Mouse (Mus musculus): ENCODE data around the gene Ermap. TPM values are rescaled to one million over a fixed set of nuclear protein-coding genes. Genes with fewer than 3 reads are reported as not detected.

Gene Ermap
- total and polyA plus RNA-seq, 2 experiments from 2014 or later, result 0.37 to 0.48 TPM

- Histone ChIP-seq H3K36me3 (ENCODE audit: insufficient read depth, low read length) (peaks cover 34% of the 10 kb centered on the region), H3K9me3 (ENCODE audit: low read length) (no peaks in the 10 kb centered on the region), H3K4me2 (ENCODE audit: low read depth, low read length) (no peak overlapping the region), H3K27ac (no peak overlapping the region), H3K9ac (replicated peaks; ENCODE audit: low read length) (no peak overlapping the region), H3K4me3 (ENCODE audit: low read length) (no peak overlapping the region), H3K27me3 (ENCODE audit: insufficient read depth, low read length) (no peaks in the 10 kb centered on the region), H3K4me1 (ENCODE audit: insufficient read depth, low read length) (no peaks in the 10 kb centered on the region)
- WGBS, result 81% methylated on average over 8 of the region's 8 CpGs
- no peak for TF ChIP-seq CTCF (IDR thresholded peaks at IDR 0.05; ENCODE audit: low read depth)
- ATAC-seq, result no peak
- DNase-seq (ENCODE audit: low spot score), result no peak
Observed at GRCm38 (mm10) chr4:119131189-119131910, 58.5 kb downstream of the Ermap start.

- ATAC-seq (no peak), DNase-seq (ENCODE audit: low spot score) (no peak)
- Histone ChIP-seq H3K4me3 (ENCODE audit: low read length) (no peak overlapping the region), H3K36me3 (ENCODE audit: insufficient read depth, low read length) (peaks cover 18% of the 10 kb centered on the region), H3K9me3 (ENCODE audit: low read length) (no peaks in the 10 kb centered on the region), H3K27me3 (ENCODE audit: insufficient read depth, low read length) (no peaks in the 10 kb centered on the region), H3K4me2 (ENCODE audit: low read depth, low read length) (no peak overlapping the region), H3K9ac (replicated peaks; ENCODE audit: low read length) (no peak overlapping the region), H3K27ac (no peak overlapping the region), H3K4me1 (ENCODE audit: insufficient read depth, low read length) (no peaks in the 10 kb centered on the region)
- 81% methylated on average over 1 of the region's 1 CpGs for WGBS
- no peak for TF ChIP-seq CTCF (IDR thresholded peaks at IDR 0.05; ENCODE audit: low read depth)
Observed at GRCm38 (mm10) chr4:119129096-119129495, 60.7 kb downstream of the Ermap start.

DNA sequence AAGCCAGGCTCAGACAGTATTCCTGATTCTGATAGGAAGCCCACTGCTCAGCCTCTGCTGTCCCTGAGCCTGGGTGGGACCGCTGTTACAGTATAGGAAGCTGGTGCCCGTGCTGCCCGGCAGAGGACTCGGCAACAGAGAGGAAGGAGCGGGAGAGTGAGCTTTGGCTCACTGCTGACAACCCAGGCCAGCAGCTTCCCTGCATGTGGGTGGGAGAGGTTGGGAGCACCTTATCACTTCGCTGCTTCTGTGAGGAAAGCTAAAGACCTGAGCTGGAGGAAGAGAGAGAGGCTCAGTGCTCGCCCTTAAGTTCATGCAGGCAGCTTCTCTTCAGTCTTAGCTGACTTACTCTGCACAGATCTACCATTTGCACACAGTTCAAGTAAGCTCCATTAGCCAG is 61.3 kb downstream of the Ermap start:
- Histone ChIP-seq H3K27me3 (ENCODE audit: insufficient read depth, low read length) (no peaks in the 10 kb centered on the region), H3K9ac (replicated peaks; ENCODE audit: low read length) (no peak overlapping the region), H3K4me2 (ENCODE audit: low read depth, low read length) (no peak overlapping the region), H3K27ac (no peak overlapping the region), H3K4me3 (ENCODE audit: low read length) (no peak overlapping the region), H3K9me3 (ENCODE audit: low read length) (no peaks in the 10 kb centered on the region), H3K36me3 (ENCODE audit: insufficient read depth, low read length) (peaks cover 15% of the 10 kb centered on the region), H3K4me1 (ENCODE audit: insufficient read depth, low read length) (no peaks in the 10 kb centered on the region)
- no peak for ATAC-seq
- 80% methylated on average over 7 of the region's 7 CpGs for WGBS
- TF ChIP-seq CTCF (IDR thresholded peaks at IDR 0.05; ENCODE audit: low read depth), result no peak
- DNase-seq (ENCODE audit: low spot score), result no peak

- TF ChIP-seq CTCF (IDR thresholded peaks at IDR 0.05; ENCODE audit: low read depth), result no peak
- H3K27ac ChIP-seq, result no peak overlapping the region
Observed at GRCm38 (mm10) chr4:119127229-119127628, 62.6 kb downstream of the Ermap start.

DNA sequence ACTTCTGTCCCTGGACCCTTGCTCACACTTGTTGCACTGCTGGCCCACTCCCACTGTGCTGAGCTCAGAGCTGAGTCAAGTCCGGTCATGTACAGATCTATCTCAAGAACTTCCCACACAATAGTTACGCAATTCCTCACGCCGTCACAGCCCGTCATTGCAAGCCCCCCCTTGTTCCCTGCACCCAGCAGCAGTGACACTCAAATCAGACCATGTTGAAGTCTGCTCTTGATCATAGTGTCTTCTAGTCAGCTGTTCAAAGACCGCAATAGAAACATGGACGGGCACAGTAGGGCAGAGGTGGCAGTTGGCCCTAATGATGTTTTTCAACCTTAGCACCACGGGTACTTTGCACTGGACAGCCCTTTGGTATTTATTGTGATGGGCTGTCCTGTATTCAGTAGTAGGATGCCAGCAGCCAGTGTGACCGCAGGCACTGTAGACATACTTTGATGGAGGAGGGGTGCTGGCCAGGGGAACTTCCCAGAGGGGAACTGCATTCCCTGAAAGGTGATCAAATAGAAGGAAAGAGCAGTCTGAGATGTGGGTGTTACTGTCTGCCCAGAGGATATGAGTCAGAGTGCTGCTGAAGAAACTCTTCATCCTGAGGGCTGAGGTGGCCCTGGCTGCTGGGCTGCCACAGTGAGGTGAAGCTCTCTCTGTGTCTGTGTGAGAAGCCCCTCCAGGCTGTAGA is 64.1 kb downstream of the Ermap start:
- Histone ChIP-seq H3K9ac (replicated peaks; ENCODE audit: low read length) (no peak overlapping the region), H3K9me3 (ENCODE audit: low read length) (no peaks in the 10 kb centered on the region), H3K4me1 (ENCODE audit: insufficient read depth, low read length) (no peaks in the 10 kb centered on the region), H3K36me3 (ENCODE audit: insufficient read depth, low read length) (peaks cover 5% of the 10 kb centered on the region; the same call in 1 of the 2 replicates), H3K27me3 (ENCODE audit: insufficient read depth, low read length) (no peaks in the 10 kb centered on the region), H3K4me2 (ENCODE audit: low read depth, low read length) (no peak overlapping the region), H3K4me3 (ENCODE audit: low read length) (no peak overlapping the region), H3K27ac (no peak overlapping the region)
- TF ChIP-seq CTCF (IDR thresholded peaks at IDR 0.05; ENCODE audit: low read depth), result no peak
- ATAC-seq (no peak), DNase-seq (ENCODE audit: low spot score) (no peak)
- 80% methylated on average over 9 of the region's 9 CpGs for WGBS

More at GRCm38 (mm10) chr4:119127229-119127628, 62.6 kb downstream of the Ermap start:
- DNase-seq (ENCODE audit: low spot score), result no peak
- Histone ChIP-seq H3K4me3 (ENCODE audit: low read length) (no peak overlapping the region), H3K4me1 (ENCODE audit: insufficient read depth, low read length) (no peaks in the 10 kb centered on the region), H3K9ac (replicated peaks; ENCODE audit: low read length) (no peak overlapping the region), H3K4me2 (ENCODE audit: low read depth, low read length) (no peak overlapping the region), H3K27me3 (ENCODE audit: insufficient read depth, low read length) (no peaks in the 10 kb centered on the region), H3K36me3 (ENCODE audit: insufficient read depth, low read length) (peaks cover 7% of the 10 kb centered on the region; the same call in 1 of the 2 replicates), H3K9me3 (ENCODE audit: low read length) (no peaks in the 10 kb centered on the region)
- WGBS, result 77% methylated on average over 6 of the region's 6 CpGs
- no peak for ATAC-seq

MicroRNAs within 50 kb of the gene (microRNA counts, 519-probe panel; counts per million panel counts)
- microRNA mmu-miR-1957, result not detected

Small RNAs within 50 kb of the gene (microRNA-seq; reads per million reads assigned to microRNA genes)
- gene Mir1957a, result 0 reads per million in 2 experiments

Other genes starting within 250 kb of the Ermap start
- gene Lao1, start 228.4 kb downstream of the Ermap start, total RNA-seq (2014; rRNA removed), result 0.07 and 0.58 TPM in 2 replicates
- 0.15 and 0.29 TPM in 2 replicates for gene Lao1, start 228.4 kb downstream of the Ermap start, polyA plus RNA-seq (2015; fragmentation: Nextera tagmentation; extraction: Ambion mirVana)
- gene Slc2a1, start 81.3 kb downstream of the Ermap start, total RNA-seq (2014; rRNA removed), result 119 and 120 TPM in 2 replicates
- 48.8 and 50.6 TPM in 2 replicates for gene Slc2a1, start 81.3 kb downstream of the Ermap start, polyA plus RNA-seq (2015; fragmentation: Nextera tagmentation; extraction: Ambion mirVana)
- 4.6 and 198 TPM in 2 replicates for gene Zfp691, start 15.8 kb downstream of the Ermap start, total RNA-seq (2014; rRNA removed)
- 3.6 and 3.7 TPM in 2 replicates for gene Zfp691, start 15.8 kb downstream of the Ermap start, polyA plus RNA-seq (2015; fragmentation: Nextera tagmentation; extraction: Ambion mirVana)
- 40.9 and 64.7 TPM in 2 replicates for gene Svbp, start 5.3 kb upstream of the Ermap start, total RNA-seq (2014; rRNA removed)
- gene Svbp, start 5.3 kb upstream of the Ermap start, polyA plus RNA-seq (2015; fragmentation: Nextera tagmentation; extraction: Ambion mirVana), result 175 and 179 TPM in 2 replicates
- gene Tmem269, start 28.2 kb upstream of the Ermap start, total RNA-seq (2014; rRNA removed), result 0.37 TPM in 1 of 2 replicates, not detected in the other
- gene Tmem269, start 28.2 kb upstream of the Ermap start, polyA plus RNA-seq (2015; fragmentation: Nextera tagmentation; extraction: Ambion mirVana), result 0.30 and 0.43 TPM in 2 replicates
- 15.3 and 26.4 TPM in 2 replicates for gene AU022252, start 42.7 kb upstream of the Ermap start, total RNA-seq (2014; rRNA removed)
- gene AU022252, start 42.7 kb upstream of the Ermap start, polyA plus RNA-seq (2015; fragmentation: Nextera tagmentation; extraction: Ambion mirVana), result 19.8 and 20.5 TPM in 2 replicates
- 15.3 and 18.3 TPM in 2 replicates for gene P3h1, start 42.9 kb upstream of the Ermap start, total RNA-seq (2014; rRNA removed)
- gene P3h1, start 42.9 kb upstream of the Ermap start, polyA plus RNA-seq (2015; fragmentation: Nextera tagmentation; extraction: Ambion mirVana), result 9.1 and 9.8 TPM in 2 replicates
- gene Cldn19, start 65.4 kb upstream of the Ermap start, total RNA-seq (2014; rRNA removed), result 3.6 and 5.1 TPM in 2 replicates
- gene Cldn19, start 65.4 kb upstream of the Ermap start, polyA plus RNA-seq (2015; fragmentation: Nextera tagmentation; extraction: Ambion mirVana), result 1.1 and 1.7 TPM in 2 replicates
- gene Ybx1, start 104.6 kb upstream of the Ermap start, total RNA-seq (2014; rRNA removed), result 376 and 481 TPM in 2 replicates
- 922 and 930 TPM in 2 replicates for gene Ybx1, start 104.6 kb upstream of the Ermap start, polyA plus RNA-seq (2015; fragmentation: Nextera tagmentation; extraction: Ambion mirVana)
- gene Ppih, start 130.5 kb upstream of the Ermap start, total RNA-seq (2014; rRNA removed), result 27.4 and 29.9 TPM in 2 replicates
- 50.4 and 55.3 TPM in 2 replicates for gene Ppih, start 130.5 kb upstream of the Ermap start, polyA plus RNA-seq (2015; fragmentation: Nextera tagmentation; extraction: Ambion mirVana)
- gene Ccdc30, start 225.5 kb upstream of the Ermap start, total RNA-seq (2014; rRNA removed), result 10.0 and 13.4 TPM in 2 replicates
- gene Ccdc30, start 225.5 kb upstream of the Ermap start, polyA plus RNA-seq (2015; fragmentation: Nextera tagmentation; extraction: Ambion mirVana), result 23.1 and 24.3 TPM in 2 replicates
- gene Ppcs, start 232.4 kb upstream of the Ermap start, total RNA-seq (2014; rRNA removed), result 12.1 and 14.1 TPM in 2 replicates
- gene Ppcs, start 232.4 kb upstream of the Ermap start, polyA plus RNA-seq (2015; fragmentation: Nextera tagmentation; extraction: Ambion mirVana), result 28.5 and 29.4 TPM in 2 replicates
- gene Zmynd12, start 232.8 kb upstream of the Ermap start, total RNA-seq (2014; rRNA removed), result 0.11 TPM in 1 of 2 replicates, not detected in the other
- gene Zmynd12, start 232.8 kb upstream of the Ermap start, polyA plus RNA-seq (2015; fragmentation: Nextera tagmentation; extraction: Ambion mirVana), result 0.51 and 1.3 TPM in 2 replicates

Data from hindbrain, postnatal 0 days (tissue).